Mouse (Mus musculus) neural tube, embryonic 15.5 days (tissue): ENCODE data around the gene Exoc3l. TPM values are rescaled to one million over a fixed set of nuclear protein-coding genes. Genes with fewer than 3 reads are reported as not detected.

ENCODE experiments used
- ATAC-seq: fragments of 200-750 bp; cut with Nextera tagmentation; 2 replicates; pipeline ENCODE4 v1.8.0; 2017; ENCODE audit warnings: mild to moderate bottlenecking, moderate TSS enrichment, moderate library complexity; ENCODE audit not compliant: low FRiP score
- H3K27ac ChIP-seq: fragments of 300-500 bp; sonication (generic); replicated peaks from 2 replicates; pipeline ENCODE4 v1.5.1; 2015; ENCODE audit warnings: mild to moderate bottlenecking, inconsistent platforms
- H3K27me3 ChIP-seq: fragments of 300-500 bp; sonication (generic); replicated peaks from 2 replicates; pipeline ENCODE4 v1.6.1; 2015; ENCODE audit warnings: inconsistent platforms
- H3K36me3 ChIP-seq: fragments of 300-500 bp; sonication (generic); 2 replicates; pipeline ENCODE4 v1.6.1; 2015; ENCODE audit warnings: inconsistent platforms
- H3K4me1 ChIP-seq: fragments of 300-500 bp; sonication (generic); 2 replicates; pipeline ENCODE4 v1.6.1; 2015; ENCODE audit warnings: inconsistent platforms
- H3K4me2 ChIP-seq: fragments of 300-500 bp; sonication (generic); 2 replicates; pipeline ENCODE4 v1.6.1; 2015; ENCODE audit warnings: inconsistent platforms, mild to moderate bottlenecking, moderate library complexity
- H3K4me3 ChIP-seq: fragments of 300-500 bp; sonication (generic); replicated peaks from 2 replicates; pipeline ENCODE4 v1.5.1; 2015; ENCODE audit warnings: mild to moderate bottlenecking, inconsistent platforms
- H3K9ac ChIP-seq: fragments of 300-500 bp; sonication (generic); replicated peaks from 2 replicates; pipeline ENCODE4 v1.6.1; 2015; ENCODE audit warnings: mild to moderate bottlenecking, inconsistent platforms
- H3K9me3 ChIP-seq: fragments of 300-500 bp; sonication (generic); replicated peaks from 2 replicates; pipeline ENCODE4 v1.6.1; 2016; ENCODE audit warnings: inconsistent platforms
- WGBS: fragments of 180-500 bp; shearing (Covaris S2); methylation state at CpG from one replicate; pipeline ENCODE4 v1.1.7; 2015; ENCODE audit warnings: mixed read lengths; 5-methylcytosine and 5-hydroxymethylcytosine counted together
- polyA plus RNA-seq: library from polyadenylated mRNA; unstranded; fragments of >200 nt; fragmentation: Nextera tagmentation; extraction: Ambion mirVana; gene quantifications from 2 replicates; pipeline ENCODE4 v1.2.1, GENCODE M21; 2015

Gene Exoc3l
- polyA plus RNA-seq, 1 experiment from 2014 or later, result 11.3 TPM

DNA sequence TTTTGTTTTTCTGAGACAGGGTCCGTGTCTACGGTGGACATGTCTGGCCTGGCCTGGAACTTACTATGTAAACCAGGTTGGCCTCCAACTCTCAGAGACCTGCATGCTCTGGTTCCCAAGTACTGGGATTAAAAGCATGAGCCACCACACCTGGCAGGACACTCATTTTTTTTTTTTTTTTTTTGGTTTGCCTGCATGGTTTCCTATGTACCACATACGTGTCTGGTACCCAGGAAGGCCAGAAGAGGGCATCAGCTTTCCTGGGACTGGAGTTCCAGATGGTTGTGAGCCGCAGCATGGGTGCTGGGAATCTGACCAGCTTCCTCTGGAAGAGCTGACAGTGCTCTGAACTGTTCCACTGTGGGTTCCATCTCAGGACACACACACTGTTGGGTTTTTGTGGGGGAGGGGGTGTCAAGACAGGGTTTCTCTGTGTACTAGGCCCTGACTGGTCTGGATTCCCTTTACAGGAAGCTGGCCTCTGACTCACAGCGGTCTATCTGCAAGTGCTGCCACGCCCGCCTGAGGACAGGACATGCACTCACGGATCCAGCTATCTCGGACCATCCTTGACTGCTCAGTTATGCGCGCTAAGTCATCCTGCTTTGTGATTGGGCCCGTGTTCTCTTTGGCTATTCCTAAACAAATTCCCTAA is 34.4 kb downstream of the Exoc3l start:
- H3K9ac ChIP-seq, result no peak overlapping the region
- H3K27ac ChIP-seq, result no peak overlapping the region
- peaks cover 87% of the 10 kb centered on the region for H3K27me3 ChIP-seq
- H3K4me3 ChIP-seq, result no peak overlapping the region
- H3K4me2 ChIP-seq, result no peak overlapping the region
- ATAC-seq, result no peak
- H3K36me3 ChIP-seq, result no peaks in the 10 kb centered on the region
- no peaks in the 10 kb centered on the region for H3K9me3 ChIP-seq
- WGBS, result 86% methylated on average over 12 of the region's 12 CpGs
- H3K4me1 ChIP-seq, result peaks cover 32% of the 10 kb centered on the region

DNA sequence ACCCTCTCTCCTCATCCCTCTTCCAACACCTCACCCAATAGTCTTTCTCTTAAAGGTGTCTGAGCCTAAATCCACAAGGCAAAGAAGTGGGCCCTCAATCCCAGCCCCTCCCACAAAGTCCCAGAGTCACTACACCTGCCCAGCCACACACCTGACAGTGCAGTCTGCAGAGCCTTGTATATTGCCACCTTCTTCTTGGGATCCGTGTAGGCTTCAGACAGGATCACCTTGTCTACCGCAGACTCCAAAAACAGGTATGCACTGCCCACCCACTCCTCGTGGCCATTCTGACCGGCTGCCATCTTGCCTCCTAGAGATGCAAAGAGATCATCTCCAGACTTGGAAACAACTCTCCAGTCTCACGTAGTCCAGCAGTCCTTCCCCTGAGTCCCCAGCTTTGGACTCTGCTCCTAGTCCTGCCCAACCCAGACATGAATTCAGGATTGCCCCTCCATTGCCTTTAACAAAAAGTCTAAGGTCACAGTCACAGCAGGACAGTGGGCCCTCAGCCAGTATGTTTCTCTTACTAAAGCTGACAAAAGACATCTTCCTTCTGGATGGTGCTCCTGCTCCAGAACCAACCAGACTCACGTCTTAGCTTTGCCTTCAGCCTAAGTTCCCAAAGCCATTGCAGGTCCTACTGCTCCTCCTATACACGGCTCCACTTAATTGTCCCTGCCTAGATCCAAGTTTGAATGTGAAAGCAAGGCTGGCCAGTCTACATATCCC is 35.4 kb downstream of the Exoc3l start:
- no peak for ATAC-seq
- Histone ChIP-seq H3K27ac (no peak overlapping the region), H3K4me3 (no peak overlapping the region), H3K4me1 (peaks cover 32% of the 10 kb centered on the region), H3K9me3 (no peaks in the 10 kb centered on the region), H3K27me3 (peaks cover 87% of the 10 kb centered on the region), H3K36me3 (no peaks in the 10 kb centered on the region), H3K9ac (no peak overlapping the region), H3K4me2 (no peak overlapping the region)
- WGBS, result 67% methylated on average over 7 of the region's 7 CpGs

DNA sequence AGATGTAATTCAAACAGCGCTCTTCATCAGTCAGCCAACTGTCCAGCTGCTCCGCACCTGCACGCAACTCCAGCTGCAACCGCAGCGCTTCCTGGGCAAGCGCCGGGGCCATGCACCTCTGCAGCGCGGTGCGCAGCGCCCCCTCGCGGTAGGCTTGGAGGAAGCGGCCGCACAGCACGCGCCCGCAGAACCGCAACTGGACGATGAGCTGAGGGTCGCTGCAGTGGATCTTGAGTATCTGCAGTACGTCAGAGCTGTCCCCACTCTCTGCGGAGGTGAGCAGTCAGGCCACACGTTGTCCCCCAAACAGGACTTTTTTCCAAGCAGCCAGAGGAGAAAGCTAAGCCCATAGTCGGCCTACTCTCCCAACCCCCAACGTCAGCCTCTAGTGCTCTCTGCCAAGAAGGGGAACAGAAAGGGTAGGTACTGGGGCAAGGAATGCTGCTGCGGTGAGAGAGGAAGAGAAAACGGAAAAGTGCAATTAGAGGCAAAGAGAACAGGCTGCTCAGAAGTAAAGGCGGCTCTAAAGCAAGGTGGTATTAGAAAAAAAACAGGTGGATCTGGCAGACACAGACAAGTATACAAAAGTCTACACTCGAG is 36.1 kb downstream of the Exoc3l start:
- peak; percentile 62; the same call in 1 of the 2 replicates for ATAC-seq
- WGBS, result 3% methylated on average over 30 of the region's 30 CpGs
- Histone ChIP-seq H3K4me1 (peaks cover 34% of the 10 kb centered on the region), H3K9ac (peak overlapping the region; percentile 18; the same call in 1 of the 2 replicates), H3K27me3 (peaks cover 83% of the 10 kb centered on the region), H3K36me3 (no peaks in the 10 kb centered on the region), H3K4me3 (peak overlapping the region; percentile 41), H3K4me2 (peak overlapping the region; percentile 82), H3K27ac (no peak overlapping the region), H3K9me3 (no peaks in the 10 kb centered on the region)

DNA sequence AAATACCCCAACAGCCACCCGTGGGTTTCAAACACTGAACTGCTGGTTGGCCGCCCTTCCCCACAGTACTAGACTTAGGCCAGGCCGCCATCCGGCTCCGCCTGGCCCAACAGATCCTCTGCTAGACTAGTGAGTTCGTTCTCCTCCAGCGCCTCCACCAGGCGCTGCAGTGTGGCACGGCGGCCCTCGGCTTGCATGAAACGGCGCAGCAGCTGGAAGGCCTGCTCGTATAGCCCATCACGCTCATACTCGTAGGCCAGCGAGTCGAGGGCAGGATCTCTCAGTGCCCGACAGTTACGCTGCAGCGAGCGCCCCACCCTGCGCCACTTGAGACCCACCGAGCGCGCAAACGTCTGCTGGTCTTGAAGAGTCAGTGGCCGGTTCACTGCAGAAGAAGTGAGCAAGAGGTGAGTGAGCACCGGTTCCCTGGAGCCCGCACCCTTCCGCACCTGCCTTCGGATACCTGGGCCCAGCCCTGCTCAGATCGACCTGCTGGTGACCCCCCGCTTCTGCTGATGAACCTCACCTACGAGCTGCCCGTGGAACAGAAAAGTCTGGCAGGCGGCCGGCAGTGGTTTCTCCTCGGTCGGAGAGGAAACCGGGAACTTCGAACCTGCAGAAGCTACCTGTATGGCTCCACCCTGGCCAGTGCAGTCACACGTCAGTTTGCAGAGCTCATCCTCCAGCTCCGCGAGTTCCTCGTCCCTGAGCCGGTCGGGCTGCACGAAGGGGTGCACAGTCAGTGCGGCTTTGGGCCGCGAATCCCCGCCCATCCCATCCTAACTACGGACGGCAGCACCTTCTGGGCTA is 36.8 kb downstream of the Exoc3l start:
- Histone ChIP-seq H3K27ac (no peak overlapping the region), H3K9ac (peak overlapping the region; percentile 18; the same call in 1 of the 2 replicates), H3K4me3 (peak overlapping the region; percentile 41), H3K36me3 (no peaks in the 10 kb centered on the region), H3K9me3 (no peaks in the 10 kb centered on the region), H3K4me2 (peak overlapping the region; percentile 82), H3K27me3 (peaks cover 77% of the 10 kb centered on the region), H3K4me1 (peaks cover 35% of the 10 kb centered on the region)
- WGBS, result 4% methylated on average over 55 of the region's 55 CpGs
- ATAC-seq, result peak; percentile 20; the same call in 1 of the 2 replicates

DNA sequence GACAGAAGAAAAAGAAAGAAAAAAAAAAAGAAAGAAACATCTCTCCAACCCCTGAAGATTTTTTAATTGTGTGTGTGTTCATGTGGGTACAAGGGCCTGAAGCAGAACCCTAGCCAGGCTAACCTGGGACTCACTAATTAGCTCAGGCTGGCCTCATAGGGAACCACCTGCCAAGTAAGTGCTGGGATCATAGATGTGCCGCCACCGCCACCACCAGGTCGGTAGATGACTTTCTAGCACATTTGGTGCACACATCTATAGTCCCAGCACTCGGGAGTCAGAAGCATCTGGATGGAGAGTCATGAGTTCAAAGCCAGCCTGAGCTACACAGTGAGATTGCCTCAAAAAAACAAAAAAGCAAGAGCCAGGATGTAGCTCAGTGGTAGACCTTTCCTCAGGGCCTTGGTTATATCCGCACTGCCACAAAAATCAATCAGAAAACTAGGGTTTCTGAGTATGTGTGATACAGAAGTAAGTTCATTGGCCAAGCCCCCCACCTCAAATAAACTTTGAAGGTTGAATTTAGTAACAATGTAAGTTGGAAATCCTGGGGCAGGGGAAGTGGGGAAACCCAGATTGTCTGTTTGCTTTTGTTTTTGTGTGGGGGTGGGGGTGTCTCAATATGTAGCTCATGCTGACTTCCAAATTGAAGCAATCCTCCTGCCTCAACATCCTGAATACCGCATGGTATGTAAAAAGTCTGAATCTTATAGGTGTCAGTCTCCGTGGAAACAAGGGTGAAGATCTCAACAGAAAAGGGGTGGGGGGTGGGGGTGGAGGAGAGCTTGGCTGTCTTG is 38.4 kb downstream of the Exoc3l start:
- H3K4me2 ChIP-seq, result no peak overlapping the region
- H3K4me3 ChIP-seq, result no peak overlapping the region
- peaks cover 63% of the 10 kb centered on the region for H3K27me3 ChIP-seq
- H3K9ac ChIP-seq, result no peak overlapping the region
- H3K36me3 ChIP-seq, result 0 out of 2 replicates have a peak, but pooled peaks cover 4% of the 10 kb centered on the region
- no peak overlapping the region for H3K27ac ChIP-seq
- no peaks in the 10 kb centered on the region for H3K9me3 ChIP-seq
- peaks cover 38% of the 10 kb centered on the region for H3K4me1 ChIP-seq
- no peak for ATAC-seq
- whole genome bisulfite sequencing, result 70% methylated on average over 7 of the region's 7 CpGs

DNA sequence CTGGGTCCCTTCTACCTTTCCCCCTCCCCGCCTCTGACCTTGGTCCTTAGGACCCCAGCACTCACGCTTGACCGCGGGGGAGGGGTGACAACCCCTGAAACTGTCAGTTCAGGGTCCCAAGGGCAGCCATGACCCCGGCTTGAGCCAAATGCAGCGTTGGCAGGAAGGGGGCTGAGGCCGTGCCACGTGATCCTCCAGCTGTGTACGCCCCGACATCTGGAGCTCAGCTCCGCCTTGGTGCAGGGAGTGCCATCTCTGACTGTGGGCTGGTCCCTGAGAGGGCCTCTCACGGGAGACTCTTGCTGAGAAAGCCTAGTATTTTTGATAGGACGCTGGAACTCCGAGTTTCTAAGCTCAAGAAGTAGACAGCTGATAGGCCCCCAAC is 40.9 kb downstream of the Exoc3l start, which contains the start of gene B3gnt9:
Gene B3gnt9, minus strand, starts transcription at position 188 of the 385 bp plus-strand sequence.
- Histone ChIP-seq H3K27me3 (peaks cover 41% of the 10 kb centered on the region), H3K4me1 (peaks cover 37% of the 10 kb centered on the region), H3K9me3 (no peaks in the 10 kb centered on the region), H3K36me3 (peaks cover 27% of the 10 kb centered on the region), H3K27ac (peak within 1 kb of the TSS; percentile 85), H3K4me2 (peak within 1 kb of the TSS; percentile 97), H3K4me3 (peak within 1 kb of the TSS; percentile 64), H3K9ac (peak within 1 kb of the TSS; percentile 73)
- WGBS, result under 1% methylated on average over 14 of the region's 14 CpGs
- peak; percentile 34; the same call in 1 of the 2 replicates for ATAC-seq

DNA sequence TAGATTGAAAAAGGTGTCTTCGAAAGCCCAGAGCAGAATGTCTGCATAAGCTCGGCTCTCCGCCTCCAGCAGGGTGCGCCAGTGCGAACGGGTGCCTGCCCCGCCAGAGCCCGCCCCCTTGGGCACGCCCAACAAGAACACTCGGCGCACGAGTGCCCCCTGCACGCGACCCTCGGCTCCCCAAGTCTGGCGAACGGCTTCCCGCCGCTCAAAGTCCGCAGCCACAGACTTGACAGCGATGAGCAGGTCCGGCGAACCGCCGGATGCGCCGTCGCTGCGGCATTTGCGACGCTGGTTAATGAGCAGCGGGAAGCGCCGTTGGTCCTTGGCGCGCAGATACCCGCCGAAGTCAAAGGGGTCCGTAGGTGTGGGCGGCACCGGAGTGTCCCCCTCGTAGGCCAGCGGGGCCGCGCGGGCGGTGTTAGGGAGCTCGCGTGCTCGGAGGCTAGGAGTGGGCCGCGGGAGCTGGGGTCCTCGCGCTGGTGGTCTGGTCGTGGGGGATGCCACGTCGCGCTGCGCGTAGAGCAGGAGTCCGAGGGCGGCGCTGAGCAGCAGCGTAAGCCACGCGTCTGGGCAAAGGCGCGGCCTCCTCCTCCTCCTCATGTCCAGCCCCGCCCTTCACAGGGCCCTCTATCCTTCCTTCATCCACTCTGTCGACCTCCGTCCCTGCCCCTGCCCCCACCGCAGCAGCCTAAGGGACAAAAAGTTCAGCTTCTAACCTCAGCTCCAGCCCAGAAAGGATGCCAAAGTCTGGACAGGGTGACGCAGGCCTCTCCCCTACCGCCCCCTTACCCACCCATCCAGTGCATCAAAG is 41.5 kb downstream of the Exoc3l start:
- Histone ChIP-seq H3K27ac (peak overlapping the region; percentile 85), H3K36me3 (peaks cover 33% of the 10 kb centered on the region), H3K9me3 (no peaks in the 10 kb centered on the region), H3K27me3 (peaks cover 36% of the 10 kb centered on the region), H3K9ac (peak overlapping the region; percentile 73), H3K4me1 (peaks cover 31% of the 10 kb centered on the region), H3K4me2 (peak overlapping the region; percentile 97), H3K4me3 (peak overlapping the region; percentile 64)
- under 1% methylated on average over 74 of the region's 74 CpGs for WGBS
- peak; percentile 85 for ATAC-seq

DNA sequence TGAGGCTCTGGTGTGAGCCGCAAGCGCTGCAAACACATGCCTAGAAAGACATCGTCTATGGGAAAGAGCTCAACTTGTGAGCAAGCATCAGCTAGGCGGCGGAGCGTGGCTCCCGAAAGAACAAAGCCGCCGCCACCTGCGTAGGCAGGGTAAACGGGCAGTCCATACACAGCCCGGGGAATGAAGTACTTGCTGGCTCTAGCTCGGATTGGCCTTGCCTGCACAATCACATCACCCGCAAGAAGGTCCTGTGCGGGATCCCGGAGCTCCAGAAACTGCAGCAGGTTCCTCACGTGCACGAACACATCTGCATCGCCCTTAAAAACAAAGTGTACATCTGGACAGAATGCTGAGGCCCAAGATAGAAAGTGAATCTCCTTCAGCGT is 42.1 kb downstream of the Exoc3l start:
- ATAC-seq, result peak; percentile 13
- peak overlapping the region; percentile 85 for H3K27ac ChIP-seq

DNA sequence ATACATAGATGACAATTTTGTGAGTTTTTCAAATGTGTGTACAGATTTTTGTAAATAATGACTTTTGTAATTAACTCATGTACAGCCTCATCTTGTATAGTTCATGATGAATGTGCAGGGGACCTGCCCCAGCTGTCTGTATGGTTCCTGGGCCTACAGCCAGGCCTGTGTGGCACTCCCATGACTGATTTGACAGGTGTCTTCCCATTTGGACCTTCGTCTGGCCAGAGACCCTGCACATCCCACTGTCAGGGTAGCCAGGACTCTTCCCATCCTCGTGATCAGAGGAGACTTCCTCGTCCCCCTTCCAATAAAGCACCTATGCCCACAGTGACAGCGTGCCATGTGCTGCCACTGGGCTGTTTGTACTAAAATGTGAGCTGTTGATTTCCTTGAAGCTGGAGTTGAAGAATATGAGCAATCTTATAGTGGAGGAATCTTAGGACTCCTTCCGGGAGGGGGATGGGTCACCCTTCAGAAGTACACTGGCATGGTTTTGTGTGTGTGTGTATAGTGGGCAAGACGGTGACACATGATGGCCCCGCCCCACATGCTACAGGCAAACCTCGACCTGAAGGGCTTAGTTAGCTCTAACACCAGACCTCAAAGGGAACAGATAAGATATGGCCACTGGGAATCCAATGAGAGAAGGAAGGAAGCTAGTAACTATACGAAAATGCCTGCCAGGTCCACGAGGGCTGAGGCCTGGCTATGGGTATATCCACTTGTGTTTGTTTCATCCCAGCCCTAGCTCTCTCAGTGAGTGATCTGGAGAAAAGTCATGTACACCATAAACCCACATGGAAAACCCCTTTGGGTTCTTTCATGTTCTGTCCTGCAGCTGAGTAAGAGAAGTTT is 43.0 kb downstream of the Exoc3l start:
- no peak overlapping the region for H3K27ac ChIP-seq
- ATAC-seq, result no peak
- H3K4me3 ChIP-seq, result no peak overlapping the region
- no peak overlapping the region for H3K9ac ChIP-seq
- H3K9me3 ChIP-seq, result no peaks in the 10 kb centered on the region
- peaks cover 48% of the 10 kb centered on the region for H3K36me3 ChIP-seq
- H3K4me1 ChIP-seq, result peaks cover 21% of the 10 kb centered on the region
- peaks cover 21% of the 10 kb centered on the region for H3K27me3 ChIP-seq
- H3K4me2 ChIP-seq, result peak overlapping the region; percentile 97; the same call in 1 of the 2 replicates
- 94% methylated on average over 10 of the region's 10 CpGs for WGBS

More for the DNA sequence above, 42.1 kb downstream of the Exoc3l start:
- peak overlapping the region; percentile 64 for H3K4me3 ChIP-seq
- H3K4me2 ChIP-seq, result peak overlapping the region; percentile 97
- peaks cover 25% of the 10 kb centered on the region for H3K4me1 ChIP-seq
- H3K9me3 ChIP-seq, result no peaks in the 10 kb centered on the region
- peaks cover 30% of the 10 kb centered on the region for H3K27me3 ChIP-seq
- H3K36me3 ChIP-seq, result peaks cover 39% of the 10 kb centered on the region
- WGBS, result 30% methylated on average over 20 of the region's 20 CpGs
- H3K9ac ChIP-seq, result peak overlapping the region; percentile 29; the same call in 1 of the 2 replicates
